Mouse (Mus musculus) thymus, postnatal 4 days (tissue): ENCODE data around the gene Cdca7l.
"Not testable (repeated sequence)": the region's sequence is repeated elsewhere in the genome, so short reads cannot be mapped to it uniquely, and the experiment has no call there.

Experiments used
- DNase-seq: peaks from one replicate; pipeline ENCODE4 v3.0.0; 2021

Gene Cdca7l

GRCm38 (mm10) chr12:117862655-117863054 lies 58.6 kb downstream of the Cdca7l start:
- DNase-seq: no peak

- DNase-seq: no peak
These were observed 63.8 kb downstream of the Cdca7l start for GRCm38 (mm10) chr12:117867708-117868564.

GRCm38 (mm10) chr12:117872265-117872664 lies 68.2 kb downstream of the Cdca7l start:
- DNase-seq: no peak

DNA sequence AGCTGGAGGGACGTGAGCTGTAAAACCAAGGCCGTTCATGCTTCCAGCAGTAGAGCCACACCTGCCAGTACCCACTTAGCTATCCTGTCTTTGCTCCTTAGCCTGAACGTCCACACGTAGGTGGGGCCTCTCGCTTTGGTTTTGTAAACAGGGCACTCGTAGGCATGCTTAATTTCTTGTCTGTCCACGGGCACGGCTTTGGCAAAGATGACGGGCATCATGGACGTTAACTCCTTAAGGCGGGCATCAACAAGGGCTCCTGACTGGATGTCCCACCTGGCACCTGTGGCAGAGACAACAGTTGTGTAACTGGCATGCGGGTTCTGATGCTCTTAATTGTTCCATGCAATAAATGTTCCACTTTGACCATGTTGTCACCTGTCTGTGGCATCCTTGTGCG lies 74.3 kb downstream of the Cdca7l start:
- DNase-seq: no peak

DNA sequence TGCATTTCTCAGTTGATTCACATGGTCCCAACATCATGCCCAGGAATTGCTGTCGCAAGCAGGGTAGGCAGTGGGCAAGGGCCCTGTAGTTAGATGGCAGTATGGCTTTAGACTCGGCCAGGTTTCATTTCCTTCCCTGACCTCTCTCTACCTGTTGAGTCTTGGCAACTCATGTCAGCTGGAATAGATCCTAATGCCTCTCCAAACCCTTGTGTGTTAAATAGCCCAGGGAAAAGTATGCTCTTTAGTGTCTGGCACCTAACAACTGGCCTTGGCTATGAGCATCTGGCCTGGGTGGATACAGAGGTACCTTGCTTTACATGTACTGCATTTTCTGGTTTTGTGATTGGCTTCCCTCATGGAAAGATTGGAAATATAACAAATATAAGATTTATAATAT lies 80.5 kb downstream of the Cdca7l start:
- DNase-seq: no peak

- no peak for DNase-seq
These were observed 83.3 kb downstream of the Cdca7l start for GRCm38 (mm10) chr12:117887422-117887821.

DNA sequence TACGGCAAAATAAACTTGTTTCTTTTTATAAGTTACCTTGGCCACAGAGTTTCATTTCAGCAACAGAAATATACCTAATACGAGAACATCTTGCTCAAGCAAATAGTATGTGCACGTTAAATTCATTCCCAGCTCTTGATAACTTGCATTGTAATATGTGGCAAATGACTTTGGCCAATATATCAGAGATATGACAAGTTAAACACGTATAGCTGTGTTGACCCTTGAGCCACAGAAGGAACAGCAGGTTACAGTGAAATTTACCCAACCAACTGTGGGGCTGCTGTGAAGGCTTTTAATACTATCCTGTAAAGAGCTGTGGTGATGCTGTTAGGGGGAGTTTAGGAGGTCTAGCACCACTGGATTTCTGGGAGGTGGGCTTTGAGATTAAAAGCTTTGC lies 96.7 kb downstream of the Cdca7l start:
- DNase-seq: not testable (repeated sequence)

DNA sequence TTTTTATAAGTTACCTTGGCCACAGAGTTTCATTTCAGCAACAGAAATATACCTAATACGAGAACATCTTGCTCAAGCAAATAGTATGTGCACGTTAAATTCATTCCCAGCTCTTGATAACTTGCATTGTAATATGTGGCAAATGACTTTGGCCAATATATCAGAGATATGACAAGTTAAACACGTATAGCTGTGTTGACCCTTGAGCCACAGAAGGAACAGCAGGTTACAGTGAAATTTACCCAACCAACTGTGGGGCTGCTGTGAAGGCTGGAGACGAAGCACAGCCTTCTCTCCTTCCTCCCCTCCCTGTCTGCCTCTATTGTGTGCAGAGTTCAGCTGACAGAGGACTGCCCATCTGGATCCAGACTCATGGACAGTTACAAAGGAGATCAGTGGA lies 97.3 kb downstream of the Cdca7l start:
- not testable (repeated sequence) for DNase-seq

DNA sequence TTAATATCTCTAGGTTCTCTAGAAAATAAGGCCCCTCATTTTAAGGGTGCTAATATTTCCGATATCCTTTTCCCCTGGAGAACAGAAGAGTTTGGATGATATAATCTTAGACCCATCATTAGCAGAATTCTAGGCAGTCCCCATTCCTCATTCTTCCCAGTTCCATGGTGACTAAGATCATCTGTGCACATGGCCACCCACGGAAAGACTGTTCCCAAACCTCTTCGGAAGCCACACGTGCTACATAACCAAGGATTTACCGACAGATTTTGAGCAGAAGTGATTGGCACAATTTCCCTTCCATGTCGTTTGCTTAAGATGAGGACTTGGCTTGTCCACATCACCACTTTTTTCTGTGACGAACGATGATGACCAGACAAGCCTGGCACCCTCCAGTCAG lies 99.6 kb downstream of the Cdca7l start:
- DNase-seq: no peak

- DNase-seq: not testable (repeated sequence)
These were observed 101.2 kb downstream of the Cdca7l start for GRCm38 (mm10) chr12:117905232-117905840.

GRCm38 (mm10) chr12:117911396-117911795 lies 107.3 kb downstream of the Cdca7l start:
- no peak for DNase-seq

GRCm38 (mm10) chr12:117914613-117915245 lies 110.6 kb downstream of the Cdca7l start:
- no peak for DNase-seq

DNA sequence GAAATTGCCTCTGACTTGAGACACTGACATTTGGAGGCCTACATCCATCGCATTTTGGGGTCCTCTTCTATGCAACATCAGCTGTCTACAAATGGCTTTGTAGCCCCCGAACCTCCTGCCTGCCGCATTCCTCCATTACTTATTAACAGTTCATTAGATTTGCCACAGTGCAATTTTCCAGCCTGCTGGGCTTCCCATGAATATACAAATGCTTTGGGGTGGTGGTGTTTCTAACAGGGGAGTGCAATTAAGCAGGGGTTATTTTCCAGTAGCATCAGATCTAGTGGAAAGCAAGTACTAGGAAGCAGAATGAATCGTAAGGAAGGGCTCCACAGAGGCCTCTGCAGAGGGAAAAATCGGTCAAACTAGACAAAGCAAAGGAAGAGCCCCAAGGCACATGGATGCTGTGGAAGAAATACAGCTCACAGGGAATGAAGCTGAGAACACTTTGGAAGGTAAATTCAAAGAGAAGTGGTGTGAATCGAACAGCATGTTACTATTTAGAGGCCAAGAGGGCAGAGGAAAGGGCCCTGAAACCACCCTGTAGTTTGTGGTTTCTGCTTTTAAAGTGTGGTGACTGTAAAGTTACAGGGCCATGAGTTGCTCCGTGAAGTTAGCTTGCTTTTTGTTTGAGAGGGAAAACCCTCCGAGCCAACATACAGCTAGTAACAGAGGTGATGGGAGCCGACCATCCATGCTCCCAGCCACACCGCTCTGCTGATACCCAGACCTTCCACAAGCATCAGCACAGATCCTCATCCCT lies 111.9 kb downstream of the Cdca7l start:
- no peak for DNase-seq
